Mouse (Mus musculus): Measurements from ENCODE around the gene Axdnd1.

Gene Axdnd1

GRCm38 (mm10) chr1:156449691-156450090, 28.7 kb upstream of the Axdnd1 start:
- H3K4me3 ChIP-seq (replicated peaks; ENCODE audit: low read length): no peak overlapping the region
- peaks cover 27% of the 10 kb centered on the region for H3K4me1 ChIP-seq (replicated peaks; ENCODE audit: low read depth, low read length)
- no peaks in the 10 kb centered on the region for H3K27me3 ChIP-seq (ENCODE audit: insufficient read depth, low read length)
- TF ChIP-seq CTCF (conservative IDR thresholded peaks at IDR 0.05; ENCODE audit: low read length): no peak
- no peak for TF ChIP-seq POU5F1 (IDR thresholded peaks at IDR 0.05; ENCODE audit: borderline replicate concordance, low read length)
- no peak for TF ChIP-seq NANOG (IDR thresholded peaks at IDR 0.05; ENCODE audit: borderline replicate concordance, low read length)
- peaks cover 8% of the 10 kb centered on the region; the same call in 1 of the 2 replicates for H3K36me3 ChIP-seq (ENCODE audit: insufficient read depth, low read length)
- H3K9me3 ChIP-seq (ENCODE audit: low read length): no peaks in the 10 kb centered on the region

GRCm38 (mm10) chr1:156449089-156449488, 28.1 kb upstream of the Axdnd1 start:
- Histone ChIP-seq H3K27me3 (ENCODE audit: insufficient read depth, low read length) (no peaks in the 10 kb centered on the region), H3K36me3 (ENCODE audit: insufficient read depth, low read length) (peaks cover 8% of the 10 kb centered on the region; the same call in 1 of the 2 replicates), H3K4me3 (replicated peaks; ENCODE audit: low read length) (no peak overlapping the region), H3K9me3 (ENCODE audit: low read length) (no peaks in the 10 kb centered on the region), H3K4me1 (replicated peaks; ENCODE audit: low read depth, low read length) (peaks cover 23% of the 10 kb centered on the region)
- TF ChIP-seq POU5F1 (IDR thresholded peaks at IDR 0.05; ENCODE audit: borderline replicate concordance, low read length) (no peak), CTCF (conservative IDR thresholded peaks at IDR 0.05; ENCODE audit: low read length) (no peak), NANOG (IDR thresholded peaks at IDR 0.05; ENCODE audit: borderline replicate concordance, low read length) (no peak)

GRCm38 (mm10) chr1:156445049-156445448, 24.1 kb upstream of the Axdnd1 start:
- Histone ChIP-seq H3K4me1 (replicated peaks; ENCODE audit: low read depth, low read length) (peaks cover 10% of the 10 kb centered on the region), H3K4me3 (replicated peaks; ENCODE audit: low read length) (no peak overlapping the region), H3K36me3 (ENCODE audit: insufficient read depth, low read length) (peaks cover 28% of the 10 kb centered on the region), H3K27me3 (ENCODE audit: insufficient read depth, low read length) (no peaks in the 10 kb centered on the region), H3K9me3 (ENCODE audit: low read length) (no peaks in the 10 kb centered on the region)
- TF ChIP-seq CTCF (conservative IDR thresholded peaks at IDR 0.05; ENCODE audit: low read length) (no peak), NANOG (IDR thresholded peaks at IDR 0.05; ENCODE audit: borderline replicate concordance, low read length) (no peak), POU5F1 (IDR thresholded peaks at IDR 0.05; ENCODE audit: borderline replicate concordance, low read length) (no peak)

- no peak for TF ChIP-seq CTCF (conservative IDR thresholded peaks at IDR 0.05; ENCODE audit: low read length)
- TF ChIP-seq POU5F1 (IDR thresholded peaks at IDR 0.05; ENCODE audit: borderline replicate concordance, low read length): no peak
- TF ChIP-seq NANOG (IDR thresholded peaks at IDR 0.05; ENCODE audit: borderline replicate concordance, low read length): no peak
- no peaks in the 10 kb centered on the region for H3K27me3 ChIP-seq (ENCODE audit: insufficient read depth, low read length)
- no peaks in the 10 kb centered on the region for H3K4me1 ChIP-seq (replicated peaks; ENCODE audit: low read depth, low read length)
- no peaks in the 10 kb centered on the region for H3K9me3 ChIP-seq (ENCODE audit: low read length)
- peaks cover 36% of the 10 kb centered on the region for H3K36me3 ChIP-seq (ENCODE audit: insufficient read depth, low read length)
- no peak overlapping the region for H3K4me3 ChIP-seq (replicated peaks; ENCODE audit: low read length)
These were observed 21.8 kb upstream of the Axdnd1 start for GRCm38 (mm10) chr1:156442776-156443175.

GRCm38 (mm10) chr1:156442266-156442665, 21.3 kb upstream of the Axdnd1 start:
- Histone ChIP-seq H3K36me3 (ENCODE audit: insufficient read depth, low read length) (peaks cover 41% of the 10 kb centered on the region), H3K27me3 (ENCODE audit: insufficient read depth, low read length) (no peaks in the 10 kb centered on the region), H3K4me1 (replicated peaks; ENCODE audit: low read depth, low read length) (no peaks in the 10 kb centered on the region), H3K9me3 (ENCODE audit: low read length) (no peaks in the 10 kb centered on the region), H3K4me3 (replicated peaks; ENCODE audit: low read length) (no peak overlapping the region)
- TF ChIP-seq POU5F1 (IDR thresholded peaks at IDR 0.05; ENCODE audit: borderline replicate concordance, low read length): no peak
- no peak for TF ChIP-seq NANOG (IDR thresholded peaks at IDR 0.05; ENCODE audit: borderline replicate concordance, low read length)
- no peak for TF ChIP-seq CTCF (conservative IDR thresholded peaks at IDR 0.05; ENCODE audit: low read length)

- TF ChIP-seq NANOG (IDR thresholded peaks at IDR 0.05; ENCODE audit: borderline replicate concordance, low read length) (no peak), POU5F1 (IDR thresholded peaks at IDR 0.05; ENCODE audit: borderline replicate concordance, low read length) (no peak), CTCF (conservative IDR thresholded peaks at IDR 0.05; ENCODE audit: low read length) (no peak)
- Histone ChIP-seq H3K4me1 (replicated peaks; ENCODE audit: low read depth, low read length) (0 out of 2 replicates have a peak, but pooled peaks cover under 1% of the 10 kb centered on the region), H3K36me3 (ENCODE audit: insufficient read depth, low read length) (peaks cover 64% of the 10 kb centered on the region), H3K4me3 (replicated peaks; ENCODE audit: low read length) (no peak overlapping the region), H3K27me3 (ENCODE audit: insufficient read depth, low read length) (no peaks in the 10 kb centered on the region), H3K9me3 (ENCODE audit: low read length) (no peaks in the 10 kb centered on the region)
These were observed 16.8 kb upstream of the Axdnd1 start for GRCm38 (mm10) chr1:156437726-156438125.

- peaks cover 6% of the 10 kb centered on the region for H3K4me1 ChIP-seq (replicated peaks; ENCODE audit: low read depth, low read length)
- peaks cover 69% of the 10 kb centered on the region for H3K36me3 ChIP-seq (ENCODE audit: insufficient read depth, low read length)
- no peak for TF ChIP-seq CTCF (conservative IDR thresholded peaks at IDR 0.05; ENCODE audit: low read length)
- TF ChIP-seq NANOG (IDR thresholded peaks at IDR 0.05; ENCODE audit: borderline replicate concordance, low read length): no peak
- no peak for TF ChIP-seq POU5F1 (IDR thresholded peaks at IDR 0.05; ENCODE audit: borderline replicate concordance, low read length)
- H3K4me3 ChIP-seq (replicated peaks; ENCODE audit: low read length): no peak overlapping the region
- no peaks in the 10 kb centered on the region for H3K27me3 ChIP-seq (ENCODE audit: insufficient read depth, low read length)
- no peaks in the 10 kb centered on the region for H3K9me3 ChIP-seq (ENCODE audit: low read length)
These were observed 16.2 kb upstream of the Axdnd1 start for GRCm38 (mm10) chr1:156437016-156437708.

GRCm38 (mm10) chr1:156433497-156433896, 12.5 kb upstream of the Axdnd1 start:
- Histone ChIP-seq H3K4me1 (replicated peaks; ENCODE audit: low read depth, low read length) (peaks cover 19% of the 10 kb centered on the region), H3K4me3 (replicated peaks; ENCODE audit: low read length) (no peak overlapping the region), H3K9me3 (ENCODE audit: low read length) (no peaks in the 10 kb centered on the region), H3K27me3 (ENCODE audit: insufficient read depth, low read length) (no peaks in the 10 kb centered on the region), H3K36me3 (ENCODE audit: insufficient read depth, low read length) (peaks cover 68% of the 10 kb centered on the region)
- TF ChIP-seq NANOG (IDR thresholded peaks at IDR 0.05; ENCODE audit: borderline replicate concordance, low read length) (no peak), POU5F1 (IDR thresholded peaks at IDR 0.05; ENCODE audit: borderline replicate concordance, low read length) (no peak), CTCF (conservative IDR thresholded peaks at IDR 0.05; ENCODE audit: low read length) (no peak)
